Mouse (Mus musculus): ENCODE measurements around the gene Tns1. TPM values are rescaled to one million over a fixed set of nuclear protein-coding genes. Genes with fewer than 3 reads are reported as not detected.
A peak's percentile ranks its signal among the peaks of the same experiment; 100 is the strongest.

Gene Tns1
- polyA plus RNA-seq, 1 experiment from 2014 or later = 137 TPM

- H3K27ac ChIP-seq (ENCODE audit: low read length) = peak overlapping the region; percentile 89
- no peak overlapping the region for H3K4me2 ChIP-seq (ENCODE audit: low read depth, low read length)
- no peaks in the 10 kb centered on the region for H3K27me3 ChIP-seq (ENCODE audit: control insufficient read depth, insufficient read depth, low read depth, low read length)
- H3K4me3 ChIP-seq (ENCODE audit: low read length) = no peak overlapping the region
- peaks cover 64% of the 10 kb centered on the region for H3K4me1 ChIP-seq (replicated peaks; ENCODE audit: control insufficient read depth, insufficient read depth, low read length)
- no peaks in the 10 kb centered on the region for H3K9me3 ChIP-seq (ENCODE audit: control insufficient read depth, low read length)
- no peak overlapping the region for H3K9ac ChIP-seq (ENCODE audit: low read length)
- 34% methylated on average over 5 of the region's 5 CpGs for WGBS
- peak; percentile 65 for ATAC-seq (ENCODE audit: low read depth)
- peaks cover 35% of the 10 kb centered on the region for H3K36me3 ChIP-seq (ENCODE audit: control insufficient read depth, insufficient read depth, low read length)
Observed at GRCm38 (mm10) chr1:73992201-73992938, 131.9 kb downstream of the Tns1 start.

DNA sequence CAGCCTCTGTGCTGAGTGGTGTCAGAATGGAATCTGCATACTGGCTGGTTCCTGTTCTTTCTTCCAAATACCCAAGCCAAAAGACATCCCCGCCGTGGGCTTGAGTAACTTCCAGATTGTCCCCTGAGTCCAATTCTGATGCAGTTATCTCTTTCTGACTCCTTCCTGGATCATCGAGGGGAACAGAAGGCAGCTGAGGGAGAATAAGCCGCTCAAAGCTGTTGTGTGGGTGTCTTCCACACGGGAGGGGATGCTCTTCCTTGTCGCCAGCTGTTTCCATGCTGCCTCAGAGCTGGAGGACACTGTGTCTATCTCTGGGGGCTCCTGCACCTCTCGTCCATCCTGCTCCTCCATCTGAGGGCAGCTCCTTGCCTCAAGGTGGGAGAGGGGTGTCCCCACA lies 133.0 kb downstream of the Tns1 start:
- Histone ChIP-seq H3K27ac (ENCODE audit: low read length) (peak overlapping the region; percentile 89), H3K4me2 (ENCODE audit: low read depth, low read length) (no peak overlapping the region), H3K9me3 (ENCODE audit: control insufficient read depth, low read length) (no peaks in the 10 kb centered on the region), H3K27me3 (ENCODE audit: control insufficient read depth, insufficient read depth, low read depth, low read length) (no peaks in the 10 kb centered on the region), H3K36me3 (ENCODE audit: control insufficient read depth, insufficient read depth, low read length) (peaks cover 27% of the 10 kb centered on the region), H3K4me3 (ENCODE audit: low read length) (no peak overlapping the region), H3K4me1 (replicated peaks; ENCODE audit: control insufficient read depth, insufficient read depth, low read length) (peaks cover 55% of the 10 kb centered on the region), H3K9ac (ENCODE audit: low read length) (no peak overlapping the region)
- no peak for ATAC-seq (ENCODE audit: low read depth)
- 70% methylated on average over 7 of the region's 7 CpGs for WGBS

DNA sequence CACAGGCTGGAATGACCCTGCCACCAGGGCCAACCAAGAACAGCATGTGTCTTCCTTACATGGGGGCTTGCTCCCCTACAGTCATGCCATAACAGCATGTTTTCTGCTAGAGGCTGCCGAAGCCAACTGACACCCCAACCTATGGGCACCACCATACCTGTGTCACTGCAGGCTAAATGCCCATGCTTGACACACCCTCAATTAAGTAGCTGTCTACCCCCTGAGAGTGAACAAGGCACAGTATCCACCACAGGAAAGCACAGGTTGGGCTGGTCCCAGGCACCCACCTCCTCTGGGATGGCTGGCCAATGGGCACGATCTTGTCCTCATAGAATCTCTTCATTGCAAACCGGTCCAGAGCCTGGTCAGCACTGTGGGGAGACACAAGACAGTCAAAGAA lies 134.2 kb downstream of the Tns1 start:
- ATAC-seq (ENCODE audit: low read depth) = no peak

GRCm38 (mm10) chr1:73987705-73988201 lies 136.5 kb downstream of the Tns1 start:
- peak; percentile 65 for ATAC-seq (ENCODE audit: low read depth)
- Histone ChIP-seq H3K27ac (ENCODE audit: low read length) (peak overlapping the region; percentile 84), H3K27me3 (ENCODE audit: control insufficient read depth, insufficient read depth, low read depth, low read length) (no peaks in the 10 kb centered on the region), H3K36me3 (ENCODE audit: control insufficient read depth, insufficient read depth, low read length) (peaks cover 48% of the 10 kb centered on the region), H3K9me3 (ENCODE audit: control insufficient read depth, low read length) (no peaks in the 10 kb centered on the region), H3K4me3 (ENCODE audit: low read length) (no peak overlapping the region), H3K9ac (ENCODE audit: low read length) (no peak overlapping the region), H3K4me1 (replicated peaks; ENCODE audit: control insufficient read depth, insufficient read depth, low read length) (peaks cover 33% of the 10 kb centered on the region), H3K4me2 (ENCODE audit: low read depth, low read length) (no peak overlapping the region)
- WGBS = 25% methylated on average over 7 of the region's 9 CpGs

More for the DNA sequence above, 134.2 kb downstream of the Tns1 start:
- Histone ChIP-seq H3K27me3 (ENCODE audit: control insufficient read depth, insufficient read depth, low read depth, low read length) (no peaks in the 10 kb centered on the region), H3K36me3 (ENCODE audit: control insufficient read depth, insufficient read depth, low read length) (peaks cover 35% of the 10 kb centered on the region), H3K4me3 (ENCODE audit: low read length) (no peak overlapping the region), H3K4me2 (ENCODE audit: low read depth, low read length) (no peak overlapping the region), H3K27ac (ENCODE audit: low read length) (peak overlapping the region; percentile 26; the same call in 1 of the 2 replicates), H3K9ac (ENCODE audit: low read length) (peak overlapping the region; percentile 11; the same call in 1 of the 2 replicates), H3K4me1 (replicated peaks; ENCODE audit: control insufficient read depth, insufficient read depth, low read length) (peaks cover 44% of the 10 kb centered on the region), H3K9me3 (ENCODE audit: control insufficient read depth, low read length) (no peaks in the 10 kb centered on the region)
- 71% methylated on average over 3 of the region's 3 CpGs for WGBS

- Histone ChIP-seq H3K36me3 (ENCODE audit: control insufficient read depth, insufficient read depth, low read length) (peaks cover 56% of the 10 kb centered on the region), H3K9ac (ENCODE audit: low read length) (no peak overlapping the region), H3K4me3 (ENCODE audit: low read length) (no peak overlapping the region), H3K4me2 (ENCODE audit: low read depth, low read length) (no peak overlapping the region), H3K9me3 (ENCODE audit: control insufficient read depth, low read length) (no peaks in the 10 kb centered on the region), H3K27ac (ENCODE audit: low read length) (no peak overlapping the region), H3K27me3 (ENCODE audit: control insufficient read depth, insufficient read depth, low read depth, low read length) (no peaks in the 10 kb centered on the region), H3K4me1 (replicated peaks; ENCODE audit: control insufficient read depth, insufficient read depth, low read length) (peaks cover 29% of the 10 kb centered on the region)
- 34% methylated on average over 6 of the region's 6 CpGs for WGBS
- no peak for ATAC-seq (ENCODE audit: low read depth)
Observed at GRCm38 (mm10) chr1:73986268-73987045, 137.8 kb downstream of the Tns1 start.

DNA sequence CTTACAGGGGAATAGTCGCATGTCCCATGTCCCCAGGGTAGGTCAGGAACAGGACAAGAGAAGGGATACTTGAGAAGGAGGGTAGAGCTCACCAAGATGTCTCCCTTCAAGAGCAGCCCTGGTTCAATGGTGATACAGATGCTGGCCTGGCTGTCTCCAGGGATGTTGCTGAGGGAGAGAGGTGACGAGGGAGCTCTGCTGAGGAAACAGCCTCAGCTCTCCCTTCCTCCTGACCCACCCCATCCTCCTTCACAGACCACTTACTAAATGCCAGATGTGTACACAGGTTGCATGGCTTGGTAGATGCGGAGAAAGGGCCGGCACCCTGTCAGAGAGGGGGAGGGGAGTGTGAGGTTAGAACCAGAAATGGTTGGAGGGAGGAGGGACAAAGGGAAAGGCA lies 138.6 kb downstream of the Tns1 start:
- no peaks in the 10 kb centered on the region for H3K27me3 ChIP-seq (ENCODE audit: control insufficient read depth, insufficient read depth, low read depth, low read length)
- H3K4me2 ChIP-seq (ENCODE audit: low read depth, low read length) = no peak overlapping the region
- H3K9me3 ChIP-seq (ENCODE audit: control insufficient read depth, low read length) = no peaks in the 10 kb centered on the region
- H3K9ac ChIP-seq (ENCODE audit: low read length) = no peak overlapping the region
- no peak overlapping the region for H3K4me3 ChIP-seq (ENCODE audit: low read length)
- ATAC-seq (ENCODE audit: low read depth) = no peak
- H3K4me1 ChIP-seq (replicated peaks; ENCODE audit: control insufficient read depth, insufficient read depth, low read length) = peaks cover 23% of the 10 kb centered on the region
- WGBS = 70% methylated on average over 4 of the region's 4 CpGs
- no peak overlapping the region for H3K27ac ChIP-seq (ENCODE audit: low read length)
- peaks cover 52% of the 10 kb centered on the region for H3K36me3 ChIP-seq (ENCODE audit: control insufficient read depth, insufficient read depth, low read length)

- no peaks in the 10 kb centered on the region for H3K9me3 ChIP-seq (ENCODE audit: control insufficient read depth, low read length)
- no peak overlapping the region for H3K27ac ChIP-seq (ENCODE audit: low read length)
- H3K36me3 ChIP-seq (ENCODE audit: control insufficient read depth, insufficient read depth, low read length) = peaks cover 47% of the 10 kb centered on the region
- no peaks in the 10 kb centered on the region; the same call in 1 of the 2 replicates for H3K4me1 ChIP-seq (replicated peaks; ENCODE audit: control insufficient read depth, insufficient read depth, low read length)
- 48% methylated on average over 3 of the region's 3 CpGs for WGBS
- H3K9ac ChIP-seq (ENCODE audit: low read length) = no peak overlapping the region
- no peaks in the 10 kb centered on the region for H3K27me3 ChIP-seq (ENCODE audit: control insufficient read depth, insufficient read depth, low read depth, low read length)
- no peak overlapping the region for H3K4me2 ChIP-seq (ENCODE audit: low read depth, low read length)
- peak; percentile 34 for ATAC-seq (ENCODE audit: low read depth)
- H3K4me3 ChIP-seq (ENCODE audit: low read length) = no peak overlapping the region
Observed at GRCm38 (mm10) chr1:73979214-73979613, 145.0 kb downstream of the Tns1 start.

GRCm38 (mm10) chr1:73978576-73978975 lies 145.7 kb downstream of the Tns1 start:
- H3K27me3 ChIP-seq (ENCODE audit: control insufficient read depth, insufficient read depth, low read depth, low read length) = no peaks in the 10 kb centered on the region
- no peak for ATAC-seq (ENCODE audit: low read depth)
- peaks cover 47% of the 10 kb centered on the region for H3K36me3 ChIP-seq (ENCODE audit: control insufficient read depth, insufficient read depth, low read length)
- no peak overlapping the region for H3K4me2 ChIP-seq (ENCODE audit: low read depth, low read length)
- H3K4me3 ChIP-seq (ENCODE audit: low read length) = no peak overlapping the region
- no peaks in the 10 kb centered on the region for H3K9me3 ChIP-seq (ENCODE audit: control insufficient read depth, low read length)
- H3K9ac ChIP-seq (ENCODE audit: low read length) = no peak overlapping the region
- H3K4me1 ChIP-seq (replicated peaks; ENCODE audit: control insufficient read depth, insufficient read depth, low read length) = no peaks in the 10 kb centered on the region; the same call in 1 of the 2 replicates
- WGBS = 86% methylated on average over 1 of the region's 1 CpGs
- no peak overlapping the region for H3K27ac ChIP-seq (ENCODE audit: low read length)

GRCm38 (mm10) chr1:73973992-73974391 lies 150.3 kb downstream of the Tns1 start:
- H3K9ac ChIP-seq (ENCODE audit: low read length) = no peak overlapping the region
- no peak overlapping the region for H3K27ac ChIP-seq (ENCODE audit: low read length)
- no peaks in the 10 kb centered on the region for H3K27me3 ChIP-seq (ENCODE audit: control insufficient read depth, insufficient read depth, low read depth, low read length)
- WGBS = 71% methylated on average over 9 of the region's 9 CpGs
- ATAC-seq (ENCODE audit: low read depth) = no peak
- H3K4me3 ChIP-seq (ENCODE audit: low read length) = no peak overlapping the region
- H3K4me2 ChIP-seq (ENCODE audit: low read depth, low read length) = no peak overlapping the region
- no peaks in the 10 kb centered on the region for H3K9me3 ChIP-seq (ENCODE audit: control insufficient read depth, low read length)
- H3K36me3 ChIP-seq (ENCODE audit: control insufficient read depth, insufficient read depth, low read length) = peaks cover 17% of the 10 kb centered on the region
- peaks cover 15% of the 10 kb centered on the region for H3K4me1 ChIP-seq (replicated peaks; ENCODE audit: control insufficient read depth, insufficient read depth, low read length)
